Mouse (Mus musculus): ENCODE data around the gene D16Ertd472e. TPM values are rescaled to one million over a fixed set of nuclear protein-coding genes. Genes with fewer than 3 reads are reported as not detected.
A peak's percentile ranks its signal among the peaks of the same experiment; 100 is the strongest.
"Not testable (repeated sequence)": the region's sequence is repeated elsewhere in the genome, so short reads cannot be mapped to it uniquely, and the experiment has no call there.

The D16Ertd472e gene
- polyA plus RNA-seq, 1 experiment from 2014 or later: 6.5 TPM

GRCm38 (mm10) chr16:78531957-78532605 is 44.4 kb downstream of the D16Ertd472e start:
- no peaks in the 10 kb centered on the region for H3K27me3 ChIP-seq (ENCODE audit: control insufficient read depth, insufficient read depth, low read depth, low read length)
- no peak for ATAC-seq
- H3K4me2 ChIP-seq (ENCODE audit: low read length): no peak overlapping the region
- H3K36me3 ChIP-seq (ENCODE audit: control insufficient read depth, insufficient read depth, low read length): no peaks in the 10 kb centered on the region
- H3K4me1 ChIP-seq (ENCODE audit: control insufficient read depth, insufficient read depth, low read length): no peaks in the 10 kb centered on the region
- no peak overlapping the region for H3K9ac ChIP-seq (ENCODE audit: low read depth, low read length)
- no peak overlapping the region for H3K27ac ChIP-seq (ENCODE audit: low read length)
- H3K4me3 ChIP-seq (ENCODE audit: low read depth, low read length): no peak overlapping the region
- H3K9me3 ChIP-seq (replicated peaks; ENCODE audit: control insufficient read depth, low read length, poor library complexity, severe bottlenecking): no peaks in the 10 kb centered on the region
- WGBS: 16% methylated on average over 6 of the region's 6 CpGs

- ATAC-seq: no peak
- no peak overlapping the region for H3K9ac ChIP-seq (ENCODE audit: low read depth, low read length)
- no peak overlapping the region for H3K27ac ChIP-seq (ENCODE audit: low read length)
- no peaks in the 10 kb centered on the region for H3K36me3 ChIP-seq (ENCODE audit: control insufficient read depth, insufficient read depth, low read length)
- no peaks in the 10 kb centered on the region for H3K27me3 ChIP-seq (ENCODE audit: control insufficient read depth, insufficient read depth, low read depth, low read length)
- H3K4me1 ChIP-seq (ENCODE audit: control insufficient read depth, insufficient read depth, low read length): no peaks in the 10 kb centered on the region
- WGBS: 96% methylated on average over 4 of the region's 4 CpGs
- no peak overlapping the region for H3K4me2 ChIP-seq (ENCODE audit: low read length)
- H3K9me3 ChIP-seq (replicated peaks; ENCODE audit: control insufficient read depth, low read length, poor library complexity, severe bottlenecking): no peaks in the 10 kb centered on the region
- no peak overlapping the region for H3K4me3 ChIP-seq (ENCODE audit: low read depth, low read length)
Observed at GRCm38 (mm10) chr16:78522974-78523373, 53.5 kb downstream of the D16Ertd472e start.

GRCm38 (mm10) chr16:78518697-78519096 is 57.8 kb downstream of the D16Ertd472e start:
- WGBS: 79% methylated on average over 7 of the region's 7 CpGs
- Histone ChIP-seq H3K4me1 (ENCODE audit: control insufficient read depth, insufficient read depth, low read length) (no peaks in the 10 kb centered on the region), H3K27ac (ENCODE audit: low read length) (no peak overlapping the region), H3K9me3 (replicated peaks; ENCODE audit: control insufficient read depth, low read length, poor library complexity, severe bottlenecking) (no peaks in the 10 kb centered on the region), H3K4me2 (ENCODE audit: low read length) (no peak overlapping the region), H3K4me3 (ENCODE audit: low read depth, low read length) (no peak overlapping the region), H3K27me3 (ENCODE audit: control insufficient read depth, insufficient read depth, low read depth, low read length) (no peaks in the 10 kb centered on the region), H3K9ac (ENCODE audit: low read depth, low read length) (no peak overlapping the region), H3K36me3 (ENCODE audit: control insufficient read depth, insufficient read depth, low read length) (no peaks in the 10 kb centered on the region)
- ATAC-seq: no peak

- Histone ChIP-seq H3K4me1 (ENCODE audit: control insufficient read depth, insufficient read depth, low read length) (no peaks in the 10 kb centered on the region), H3K4me2 (ENCODE audit: low read length) (no peak overlapping the region), H3K4me3 (ENCODE audit: low read depth, low read length) (no peak overlapping the region), H3K36me3 (ENCODE audit: control insufficient read depth, insufficient read depth, low read length) (no peaks in the 10 kb centered on the region), H3K27ac (ENCODE audit: low read length) (no peak overlapping the region), H3K27me3 (ENCODE audit: control insufficient read depth, insufficient read depth, low read depth, low read length) (no peaks in the 10 kb centered on the region), H3K9me3 (replicated peaks; ENCODE audit: control insufficient read depth, low read length, poor library complexity, severe bottlenecking) (no peaks in the 10 kb centered on the region), H3K9ac (ENCODE audit: low read depth, low read length) (no peak overlapping the region)
- 93% methylated on average over 2 of the region's 2 CpGs for WGBS
- ATAC-seq: no peak
Observed at GRCm38 (mm10) chr16:78517171-78517570, 59.3 kb downstream of the D16Ertd472e start.

- no peak for ATAC-seq
- no peaks in the 10 kb centered on the region for H3K36me3 ChIP-seq (ENCODE audit: control insufficient read depth, insufficient read depth, low read length)
- no peak overlapping the region for H3K4me3 ChIP-seq (ENCODE audit: low read depth, low read length)
- H3K9ac ChIP-seq (ENCODE audit: low read depth, low read length): no peak overlapping the region
- H3K4me2 ChIP-seq (ENCODE audit: low read length): no peak overlapping the region
- H3K27ac ChIP-seq (ENCODE audit: low read length): no peak overlapping the region
- no peaks in the 10 kb centered on the region for H3K4me1 ChIP-seq (ENCODE audit: control insufficient read depth, insufficient read depth, low read length)
- no peaks in the 10 kb centered on the region for H3K9me3 ChIP-seq (replicated peaks; ENCODE audit: control insufficient read depth, low read length, poor library complexity, severe bottlenecking)
- no peaks in the 10 kb centered on the region for H3K27me3 ChIP-seq (ENCODE audit: control insufficient read depth, insufficient read depth, low read depth, low read length)
- 89% methylated on average over 8 of the region's 8 CpGs for WGBS
Observed at GRCm38 (mm10) chr16:78511526-78511925, 65.0 kb downstream of the D16Ertd472e start.

GRCm38 (mm10) chr16:78502492-78502891 is 74.0 kb downstream of the D16Ertd472e start:
- Histone ChIP-seq H3K4me3 (ENCODE audit: low read depth, low read length) (no peak overlapping the region), H3K9me3 (replicated peaks; ENCODE audit: control insufficient read depth, low read length, poor library complexity, severe bottlenecking) (no peaks in the 10 kb centered on the region), H3K4me2 (ENCODE audit: low read length) (no peak overlapping the region), H3K36me3 (ENCODE audit: control insufficient read depth, insufficient read depth, low read length) (no peaks in the 10 kb centered on the region), H3K27ac (ENCODE audit: low read length) (no peak overlapping the region), H3K9ac (ENCODE audit: low read depth, low read length) (no peak overlapping the region), H3K4me1 (ENCODE audit: control insufficient read depth, insufficient read depth, low read length) (no peaks in the 10 kb centered on the region), H3K27me3 (ENCODE audit: control insufficient read depth, insufficient read depth, low read depth, low read length) (no peaks in the 10 kb centered on the region)
- 91% methylated on average over 9 of the region's 9 CpGs for WGBS
- no peak for ATAC-seq

- not testable (repeated sequence) for H3K36me3 ChIP-seq (ENCODE audit: control insufficient read depth, insufficient read depth, low read length); H3K27ac ChIP-seq (ENCODE audit: low read length); H3K27me3 ChIP-seq (ENCODE audit: control insufficient read depth, insufficient read depth, low read depth, low read length); H3K4me3 ChIP-seq (ENCODE audit: low read depth, low read length); ATAC-seq; H3K9ac ChIP-seq (ENCODE audit: low read depth, low read length); H3K4me2 ChIP-seq (ENCODE audit: low read length); H3K9me3 ChIP-seq (replicated peaks; ENCODE audit: control insufficient read depth, low read length, poor library complexity, severe bottlenecking); H3K4me1 ChIP-seq (ENCODE audit: control insufficient read depth, insufficient read depth, low read length)
- 95% methylated on average over 12 of the region's 12 CpGs for WGBS
Observed at GRCm38 (mm10) chr16:78492696-78493095, 83.8 kb downstream of the D16Ertd472e start.

GRCm38 (mm10) chr16:78490779-78491178 is 85.7 kb downstream of the D16Ertd472e start:
- Histone ChIP-seq H3K27me3 (ENCODE audit: control insufficient read depth, insufficient read depth, low read depth, low read length) (no peaks in the 10 kb centered on the region), H3K4me2 (ENCODE audit: low read length) (peak overlapping the region; percentile 44), H3K36me3 (ENCODE audit: control insufficient read depth, insufficient read depth, low read length) (no peaks in the 10 kb centered on the region), H3K9ac (ENCODE audit: low read depth, low read length) (no peak overlapping the region), H3K4me3 (ENCODE audit: low read depth, low read length) (no peak overlapping the region), H3K4me1 (ENCODE audit: control insufficient read depth, insufficient read depth, low read length) (peaks cover 7% of the 10 kb centered on the region), H3K9me3 (replicated peaks; ENCODE audit: control insufficient read depth, low read length, poor library complexity, severe bottlenecking) (no peaks in the 10 kb centered on the region), H3K27ac (ENCODE audit: low read length) (no peak overlapping the region)
- ATAC-seq: no peak
- WGBS: 41% methylated on average over 5 of the region's 5 CpGs
